Mouse (Mus musculus) 3T3-L1 (cell line): ENCODE results near the gene Klf12.
A peak's percentile ranks its signal among the peaks of the same experiment; 100 is the strongest.

Experiments
- DNase-seq: peaks from one replicate; pipeline ENCODE4 v3.0.0-alpha.2; 2015; ENCODE audit warnings: low read depth, low spot score

Gene Klf12

GRCm38 (mm10) chr14:100284119-100284860 lies at the start of gene Klf12:
TSS of gene Klf12 (minus strand) at chr14:100284679.
- DNase-seq, result peak; percentile 39

GRCm38 (mm10) chr14:100333369-100333768 lies 48.9 kb upstream of the Klf12 start:
- no peak for DNase-seq

- DNase-seq, result no peak
These were observed 44.3 kb upstream of the Klf12 start for GRCm38 (mm10) chr14:100328602-100329276.

- no peak for DNase-seq
These were observed 39.8 kb upstream of the Klf12 start for GRCm38 (mm10) chr14:100324303-100324702.

GRCm38 (mm10) chr14:100322012-100322411 lies 37.5 kb upstream of the Klf12 start:
- DNase-seq, result no peak

- no peak for DNase-seq
These were observed 32.3 kb upstream of the Klf12 start for GRCm38 (mm10) chr14:100316780-100317179.

- DNase-seq, result no peak
These were observed 29.6 kb upstream of the Klf12 start for GRCm38 (mm10) chr14:100314099-100314498.

GRCm38 (mm10) chr14:100300905-100301304 lies 16.4 kb upstream of the Klf12 start:
- no peak for DNase-seq

- no peak for DNase-seq
These were observed 14.4 kb upstream of the Klf12 start for GRCm38 (mm10) chr14:100298892-100299291.

GRCm38 (mm10) chr14:100286586-100287241 lies 2.2 kb upstream of the Klf12 start:
- no peak for DNase-seq

GRCm38 (mm10) chr14:100285656-100286585 lies 1.4 kb upstream of the Klf12 start:
- no peak for DNase-seq

- DNase-seq, result peak; percentile 24
These were observed 579 bp upstream of the Klf12 start for GRCm38 (mm10) chr14:100284861-100285655.

- DNase-seq, result no peak
These were observed 914 bp downstream of the Klf12 start for GRCm38 (mm10) chr14:100283411-100284118.

GRCm38 (mm10) chr14:100282651-100283050 lies 1.8 kb downstream of the Klf12 start:
- no peak for DNase-seq

GRCm38 (mm10) chr14:100281734-100282133 lies 2.7 kb downstream of the Klf12 start:
- DNase-seq, result no peak

GRCm38 (mm10) chr14:100274179-100274578 lies 10.3 kb downstream of the Klf12 start:
- DNase-seq, result no peak

- DNase-seq, result no peak
These were observed 23.9 kb downstream of the Klf12 start for GRCm38 (mm10) chr14:100260531-100260930.

GRCm38 (mm10) chr14:100243046-100243445 lies 41.4 kb downstream of the Klf12 start:
- DNase-seq, result no peak

- no peak for DNase-seq
These were observed 44.6 kb downstream of the Klf12 start for GRCm38 (mm10) chr14:100239874-100240273.

GRCm38 (mm10) chr14:100236757-100237156 lies 47.7 kb downstream of the Klf12 start:
- no peak for DNase-seq
